Mouse (Mus musculus) myocyte (in vitro differentiated cells): ENCODE measurements around the gene Cd37.

Experiments used
- CEBPB ChIP-seq: IDR thresholded peaks from 2 replicates; pipeline ENCODE4 v1.6.1; 2011; ENCODE audit warnings: mild to moderate bottlenecking, moderate library complexity; ENCODE audit not compliant: poor library complexity, insufficient read depth, severe bottlenecking
- E2F4 ChIP-seq: IDR thresholded peaks from one replicate; pipeline ENCODE4 v1.6.1; 2011; ENCODE audit warnings: mild to moderate bottlenecking, control low read depth, moderate library complexity; ENCODE audit not compliant: insufficient read depth
- MAX ChIP-seq: IDR thresholded peaks from one replicate; pipeline ENCODE4 v1.6.1; 2011; ENCODE audit warnings: low read depth, mild to moderate bottlenecking, control low read depth
- MYOD1 ChIP-seq, 3 experiments: IDR thresholded peaks; one replicate each; pipeline ENCODE4 v1.6.1; 2011; ENCODE audit warnings: control low read depth in 2 of 3, low read depth in 2 of 3, mild to moderate bottlenecking in 2 of 3, moderate library complexity in 1 of 3; ENCODE audit not compliant: insufficient read length in 2 of 3, control insufficient read depth in 1 of 3
- MYOG ChIP-seq, 3 experiments: IDR thresholded peaks; one replicate each; pipeline ENCODE4 v1.6.1; 2011; ENCODE audit warnings: control low read depth in 2 of 3, low read depth in 2 of 3, mild to moderate bottlenecking in 2 of 3; ENCODE audit not compliant: insufficient read length in 2 of 3, control insufficient read depth in 1 of 3, insufficient read depth in 1 of 3
- POLR2A ChIP-seq: IDR thresholded peaks from one replicate; pipeline ENCODE4 v1.6.1; 2011; ENCODE audit warnings: low read depth, mild to moderate bottlenecking, control low read depth, moderate library complexity; ENCODE audit not compliant: insufficient read length
- POLR2AphosphoS2 ChIP-seq: IDR thresholded peaks from one replicate; pipeline ENCODE4 v1.6.1; 2011; ENCODE audit warnings: low read depth, control low read depth; ENCODE audit not compliant: insufficient read length
- REST ChIP-seq: IDR thresholded peaks from one replicate; pipeline ENCODE4 v1.6.1; 2011; ENCODE audit warnings: mild to moderate bottlenecking, control low read depth, moderate library complexity; ENCODE audit not compliant: insufficient read depth, insufficient read length
- SRF ChIP-seq: IDR thresholded peaks from one replicate; pipeline ENCODE4 v1.6.1; 2011; ENCODE audit warnings: low read depth; ENCODE audit not compliant: control insufficient read depth, insufficient read length
- TCF12 ChIP-seq: IDR thresholded peaks from one replicate; pipeline ENCODE4 v1.6.1; 2011; ENCODE audit warnings: mild to moderate bottlenecking, control low read depth; ENCODE audit not compliant: poor library complexity, insufficient read depth, severe bottlenecking
- TCF3 ChIP-seq: IDR thresholded peaks from one replicate; pipeline ENCODE4 v1.6.1; 2011; ENCODE audit warnings: low read depth, control low read depth; ENCODE audit not compliant: insufficient read length
- USF1 ChIP-seq: IDR thresholded peaks from one replicate; pipeline ENCODE4 v1.6.1; 2011; ENCODE audit warnings: low read depth, mild to moderate bottlenecking, control low read depth, moderate library complexity

- TF ChIP-seq REST (no peak), TCF12 (no peak), POLR2A (no peak), POLR2AphosphoS2 (no peak), MAX (no peak), CEBPB (no peak), E2F4 (no peak), MYOG (IDR thresholded peaks at IDR 0.05; ENCODE audit: control insufficient read depth in 1 of 3, insufficient read depth in 1 of 3, insufficient read length in 2 of 3, low read depth in 2 of 3) (no peak), SRF (no peak), USF1 (no peak), TCF3 (no peak), MYOD1 (IDR thresholded peaks at IDR 0.05; ENCODE audit: control insufficient read depth in 1 of 3, insufficient read length in 2 of 3, low read depth in 2 of 3) (no peak)
Measured at GRCm38 (mm10) chr7:45240633-45241388, 1.9 kb upstream of the Cd37 start, which contains the start of gene Slc6a16.
